Mouse (Mus musculus) G1E (cell line): ENCODE measurements around the gene Rccd1. TPM values are rescaled to one million over a fixed set of nuclear protein-coding genes. Genes with fewer than 3 reads are reported as not detected.

Experiments
- ATAC-seq: 2 replicates; pipeline ENCODE4 v1.8.0; 2016; ENCODE audit warnings: mild to moderate bottlenecking; ENCODE audit not compliant: insufficient number of reproducible peaks, poor library complexity, low FRiP score, severe bottlenecking; ENCODE audit errors: extremely low read depth
- DNase-seq: peaks from one replicate; pipeline ENCODE4 v3.0.0; 2012; ENCODE audit warnings: low spot score
- H3K27me3 ChIP-seq: 2 replicates; pipeline ENCODE4 v1.6.1; 2012; ENCODE audit warnings: mild to moderate bottlenecking, low read length, inconsistent platforms; ENCODE audit not compliant: insufficient read depth
- H3K36me3 ChIP-seq: replicated peaks from 2 replicates; pipeline ENCODE3; 2012; ENCODE audit warnings: mild to moderate bottlenecking, inconsistent platforms
- H3K4me1 ChIP-seq: 2 replicates; pipeline ENCODE4 v1.6.1; 2012; ENCODE audit warnings: low read depth, low read length, inconsistent platforms, mixed read lengths; ENCODE audit not compliant: insufficient read depth
- H3K4me3 ChIP-seq: 2 replicates; pipeline ENCODE4 v1.5.1; 2012; ENCODE audit warnings: low read depth, mild to moderate bottlenecking, inconsistent platforms, low read length, moderate library complexity, mixed read lengths
- H3K9me3 ChIP-seq: replicated peaks from 2 replicates; pipeline ENCODE4 v1.6.1; 2012; ENCODE audit warnings: inconsistent platforms
- CTCF ChIP-seq: IDR thresholded peaks from 2 replicates; pipeline ENCODE4 v1.5.1; 2012; ENCODE audit warnings: low read depth, low read length, inconsistent platforms, mixed read lengths
- GATA1 ChIP-seq: IDR thresholded peaks from 2 replicates; pipeline ENCODE4 v1.6.1; 2012; ENCODE audit warnings: borderline replicate concordance, low read length, inconsistent platforms, mixed read lengths
- GATA2 ChIP-seq: IDR thresholded peaks from 2 replicates; pipeline ENCODE4 v1.6.1; 2012; ENCODE audit warnings: low read depth, low read length, inconsistent platforms, borderline replicate concordance
- POLR2AphosphoS5 ChIP-seq: IDR thresholded peaks from 2 replicates; pipeline ENCODE4 v1.6.1; 2012; ENCODE audit warnings: low read depth, low read length, inconsistent platforms; ENCODE audit not compliant: insufficient replicate concordance
- TAL1 ChIP-seq: conservative IDR thresholded peaks from 2 replicates; pipeline ENCODE4 v1.6.1; 2012; ENCODE audit warnings: low read depth, low read length, inconsistent platforms, mixed read lengths
- polyA plus RNA-seq: library from polyadenylated mRNA; stranded (reverse); fragments of >175 nt; gene quantifications from 2 replicates; pipeline ENCODE4 v1.2.3, GENCODE M21; 2012
- total RNA-seq, 2 experiments: library from RNA; stranded (forward) in 1 of 2; stranded (reverse) in 1 of 2; fragments of 200-1000 nt in 1 of 2; fragments of >200 nt in 1 of 2; fragmentation: Nextera tagmentation in 1 of 2; gene quantifications; 2 replicates each; pipeline ENCODE4 v1.2.3; 2014 to 2017

The Rccd1 gene
- total and polyA plus RNA-seq, 3 experiments, result 14.3 to 27.8 (median 25.8) TPM

DNA sequence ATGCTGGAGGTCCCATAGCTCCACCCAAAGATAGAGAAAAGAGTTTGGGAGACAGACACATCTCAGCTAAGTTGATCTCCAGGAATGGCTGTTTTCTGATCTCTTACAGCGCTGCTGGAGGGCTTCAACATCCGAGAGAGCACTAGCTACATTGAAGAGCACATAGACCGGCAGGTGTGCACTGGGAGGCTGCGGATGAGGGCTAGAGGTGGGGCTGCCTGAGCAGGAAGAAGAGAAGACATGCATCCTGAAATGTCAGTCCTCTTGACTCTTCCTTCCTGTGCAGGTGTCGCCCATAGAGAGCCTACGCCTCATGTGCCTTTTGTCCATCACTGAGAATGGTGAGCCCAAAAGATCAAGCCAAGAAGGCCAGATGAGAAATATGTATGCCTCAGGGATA, 38.5 kb downstream of the Rccd1 start:
- Histone ChIP-seq H3K4me3 (no peak overlapping the region), H3K27me3 (no peaks in the 10 kb centered on the region), H3K4me1 (no peaks in the 10 kb centered on the region; the same call in 1 of the 2 replicates), H3K9me3 (no peaks in the 10 kb centered on the region), H3K36me3 (peaks cover 95% of the 10 kb centered on the region)
- DNase-seq (no peak), ATAC-seq (no peak)
- TF ChIP-seq CTCF (no peak), GATA2 (no peak), POLR2AphosphoS5 (no peak), TAL1 (no peak), GATA1 (no peak)

DNA sequence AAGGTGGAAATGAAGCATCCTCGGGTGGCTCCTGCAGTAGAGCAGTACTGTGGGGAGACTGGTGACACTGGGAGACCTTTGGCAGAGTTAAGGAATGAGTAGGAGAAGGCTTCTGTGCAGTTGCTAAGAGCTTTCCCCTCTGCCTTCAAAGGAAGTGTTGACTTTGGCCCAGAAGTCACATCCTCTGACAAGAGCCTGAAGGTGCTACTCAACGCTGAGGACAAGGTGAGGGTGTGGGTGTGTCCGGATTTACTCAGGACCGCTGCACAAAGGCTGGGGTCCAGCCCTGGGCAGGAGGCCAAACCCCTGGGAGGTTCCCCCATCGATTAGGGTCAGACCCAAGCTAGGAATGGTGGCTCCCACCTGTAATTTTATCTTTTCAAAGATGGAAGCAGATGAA, 39.9 kb downstream of the Rccd1 start:
- Histone ChIP-seq H3K4me3 (no peak overlapping the region), H3K36me3 (peaks cover 95% of the 10 kb centered on the region), H3K9me3 (no peaks in the 10 kb centered on the region), H3K4me1 (no peaks in the 10 kb centered on the region; the same call in 1 of the 2 replicates), H3K27me3 (no peaks in the 10 kb centered on the region)
- ATAC-seq (no peak), DNase-seq (no peak)
- TF ChIP-seq GATA2, result no peak
- TF ChIP-seq GATA1, result no peak
- no peak for TF ChIP-seq POLR2AphosphoS5
- TF ChIP-seq TAL1, result no peak
- TF ChIP-seq CTCF, result no peak

DNA sequence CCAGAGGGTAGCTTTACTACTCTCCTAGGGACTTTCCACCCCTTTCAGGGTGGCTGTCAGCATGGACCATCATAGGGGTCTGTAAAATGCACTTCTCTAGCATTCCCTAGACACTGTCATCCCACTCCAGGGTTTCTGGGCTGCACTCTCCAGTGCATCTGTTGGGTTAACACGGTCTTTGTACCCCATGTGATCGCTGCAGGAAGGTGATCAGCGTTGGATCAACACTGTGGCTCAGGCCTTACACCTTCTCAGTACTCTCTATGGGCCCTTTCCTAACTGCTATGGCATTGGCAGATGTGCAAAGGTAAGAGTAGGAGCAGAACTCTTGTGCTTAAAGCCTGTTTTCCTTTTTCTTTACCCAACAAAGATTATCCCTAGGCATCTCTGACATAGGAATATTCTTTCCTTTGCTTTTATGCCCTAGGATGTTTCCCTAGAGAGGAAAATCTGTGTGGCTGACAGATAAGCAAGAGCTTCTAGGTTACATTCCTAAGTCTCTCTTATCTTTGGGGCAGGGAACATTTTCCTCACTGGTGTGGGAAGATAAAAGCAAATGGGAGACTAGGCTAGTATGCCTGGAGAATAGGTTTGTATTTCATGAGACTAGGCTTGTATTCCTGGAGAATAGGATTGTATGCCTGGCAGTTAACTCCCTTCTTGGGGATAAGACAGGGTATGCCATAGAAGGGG, 40.9 kb downstream of the Rccd1 start:
- no peak overlapping the region for H3K4me3 ChIP-seq
- DNase-seq (no peak), ATAC-seq (no peak)
- no peaks in the 10 kb centered on the region for H3K27me3 ChIP-seq
- H3K4me1 ChIP-seq, result no peaks in the 10 kb centered on the region; the same call in 1 of the 2 replicates
- TF ChIP-seq POLR2AphosphoS5, result no peak
- no peak for TF ChIP-seq CTCF
- no peak for TF ChIP-seq GATA1
- no peak for TF ChIP-seq TAL1
- no peak for TF ChIP-seq GATA2
- H3K36me3 ChIP-seq, result peaks cover 97% of the 10 kb centered on the region
- no peaks in the 10 kb centered on the region for H3K9me3 ChIP-seq

DNA sequence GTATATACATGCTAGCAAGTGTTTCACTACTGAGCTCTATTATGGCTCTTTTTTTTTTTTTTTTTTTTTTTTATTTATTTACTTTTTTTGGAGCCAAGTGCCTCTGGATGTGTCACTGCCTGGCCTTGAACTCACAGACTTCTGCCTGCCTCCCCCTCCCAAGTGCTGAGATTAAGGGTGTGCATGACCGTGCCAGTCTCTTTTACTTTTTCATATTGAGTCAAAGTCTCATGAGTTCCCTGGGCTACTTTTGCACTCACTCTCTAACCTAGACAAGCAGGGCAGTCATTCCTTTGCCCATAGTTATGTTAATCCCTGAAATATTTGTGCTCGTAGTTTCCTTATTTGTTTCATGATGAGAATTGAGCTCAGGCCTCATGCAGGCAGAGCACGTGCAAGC, 42.6 kb downstream of the Rccd1 start:
- no peak for DNase-seq
- Histone ChIP-seq H3K36me3 (peaks cover 97% of the 10 kb centered on the region), H3K9me3 (no peaks in the 10 kb centered on the region), H3K4me1 (no peaks in the 10 kb centered on the region; the same call in 1 of the 2 replicates), H3K27me3 (no peaks in the 10 kb centered on the region), H3K4me3 (no peak overlapping the region)
- TF ChIP-seq TAL1 (no peak), CTCF (no peak), GATA1 (no peak), POLR2AphosphoS5 (no peak), GATA2 (no peak)
- ATAC-seq, result no peak

DNA sequence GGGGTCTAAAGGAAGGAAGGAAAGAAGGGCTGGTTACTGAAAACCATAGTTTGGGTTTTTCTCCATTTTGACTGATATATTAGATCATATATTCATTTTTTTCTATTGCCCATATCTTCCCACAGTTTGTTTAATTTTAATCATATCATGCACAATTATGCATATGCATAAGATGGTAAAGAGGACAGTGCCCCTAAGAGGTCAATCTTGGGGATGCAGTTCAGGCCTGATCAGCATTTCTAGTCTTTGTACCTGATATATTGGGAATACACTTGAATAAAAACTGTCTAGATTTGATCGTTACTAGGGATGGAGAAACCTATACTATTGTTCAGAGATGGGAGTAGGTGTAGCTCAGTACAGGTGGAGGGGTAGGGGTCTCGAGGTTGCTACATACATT, 43.3 kb downstream of the Rccd1 start:
- TF ChIP-seq GATA2 (no peak), CTCF (no peak), TAL1 (no peak), POLR2AphosphoS5 (no peak), GATA1 (no peak)
- peaks cover 97% of the 10 kb centered on the region for H3K36me3 ChIP-seq
- ATAC-seq (no peak), DNase-seq (no peak)
- H3K27me3 ChIP-seq, result no peaks in the 10 kb centered on the region
- no peaks in the 10 kb centered on the region for H3K9me3 ChIP-seq
- H3K4me3 ChIP-seq, result no peak overlapping the region
- no peaks in the 10 kb centered on the region; the same call in 1 of the 2 replicates for H3K4me1 ChIP-seq

DNA sequence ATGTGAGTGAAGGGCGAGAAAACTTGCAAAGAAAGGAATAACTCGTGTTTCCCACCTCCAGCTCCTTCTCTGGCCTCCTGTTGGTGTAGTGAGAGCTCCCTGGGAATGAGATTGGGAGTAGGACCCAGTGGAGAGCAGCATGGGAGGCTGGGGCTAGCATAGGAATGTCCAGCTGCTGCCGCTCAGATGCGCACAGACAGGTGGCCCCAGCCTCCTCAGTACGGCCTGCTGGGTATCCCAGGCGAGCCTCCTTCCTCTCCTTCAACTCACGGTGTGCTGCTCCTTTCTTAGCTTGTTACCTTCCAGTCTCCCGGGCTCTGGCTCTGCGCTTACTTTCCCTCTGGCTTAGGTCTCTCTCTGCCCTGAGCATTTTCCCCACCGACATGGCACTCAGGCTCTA, 44.2 kb downstream of the Rccd1 start:
- TF ChIP-seq POLR2AphosphoS5 (no peak), GATA1 (no peak), GATA2 (no peak), CTCF (no peak), TAL1 (no peak)
- no peak for ATAC-seq
- no peaks in the 10 kb centered on the region for H3K9me3 ChIP-seq
- H3K4me1 ChIP-seq, result no peaks in the 10 kb centered on the region; the same call in 1 of the 2 replicates
- H3K27me3 ChIP-seq, result no peaks in the 10 kb centered on the region
- H3K4me3 ChIP-seq, result no peak overlapping the region
- no peak for DNase-seq
- H3K36me3 ChIP-seq, result peaks cover 95% of the 10 kb centered on the region
